Mouse (Mus musculus): ENCODE data around the gene Cldn1.

Cldn1 gene

GRCm38 (mm10) chr16:26371325-26372053 is at the start of gene Cldn1:
Gene Cldn1 (minus strand): TSS chr16:26371841.
- DNase-seq (ENCODE audit: extremely low spot score), result peak; percentile 87

GRCm38 (mm10) chr16:26418616-26419015 is 47.0 kb upstream of the Cldn1 start:
- no peak for DNase-seq (ENCODE audit: extremely low spot score)

GRCm38 (mm10) chr16:26404070-26404469 is 32.4 kb upstream of the Cldn1 start:
- no peak for DNase-seq (ENCODE audit: extremely low spot score)

GRCm38 (mm10) chr16:26400971-26401370 is 29.3 kb upstream of the Cldn1 start:
- no peak for DNase-seq (ENCODE audit: extremely low spot score)

- DNase-seq (ENCODE audit: extremely low spot score), result no peak
Measured at GRCm38 (mm10) chr16:26400549-26400948, 28.9 kb upstream of the Cldn1 start.

- DNase-seq (ENCODE audit: extremely low spot score), result no peak
Measured at GRCm38 (mm10) chr16:26390936-26391335, 19.3 kb upstream of the Cldn1 start.

- no peak for DNase-seq (ENCODE audit: extremely low spot score)
Measured at GRCm38 (mm10) chr16:26386159-26386558, 14.5 kb upstream of the Cldn1 start.

GRCm38 (mm10) chr16:26384112-26384649 is 12.5 kb upstream of the Cldn1 start:
- no peak for DNase-seq (ENCODE audit: extremely low spot score)

GRCm38 (mm10) chr16:26377170-26377569 is 5.5 kb upstream of the Cldn1 start:
- DNase-seq (ENCODE audit: extremely low spot score), result no peak

- no peak for DNase-seq (ENCODE audit: extremely low spot score)
Measured at GRCm38 (mm10) chr16:26370127-26370526, 1.5 kb downstream of the Cldn1 start.

GRCm38 (mm10) chr16:26369044-26369730 is 2.5 kb downstream of the Cldn1 start:
- no peak for DNase-seq (ENCODE audit: extremely low spot score)

- no peak for DNase-seq (ENCODE audit: extremely low spot score)
Measured at GRCm38 (mm10) chr16:26368121-26368520, 3.5 kb downstream of the Cldn1 start.

GRCm38 (mm10) chr16:26360694-26361093 is 10.9 kb downstream of the Cldn1 start:
- DNase-seq (ENCODE audit: extremely low spot score), result peak; percentile 23

GRCm38 (mm10) chr16:26359619-26360018 is 12.0 kb downstream of the Cldn1 start:
- DNase-seq (ENCODE audit: extremely low spot score), result no peak

GRCm38 (mm10) chr16:26358898-26359297 is 12.7 kb downstream of the Cldn1 start:
- DNase-seq (ENCODE audit: extremely low spot score), result no peak

GRCm38 (mm10) chr16:26357863-26358780 is 13.5 kb downstream of the Cldn1 start:
- no peak for DNase-seq (ENCODE audit: extremely low spot score)

- DNase-seq (ENCODE audit: extremely low spot score), result no peak
Measured at GRCm38 (mm10) chr16:26355513-26355912, 16.1 kb downstream of the Cldn1 start.

GRCm38 (mm10) chr16:26350786-26351185 is 20.9 kb downstream of the Cldn1 start:
- no peak for DNase-seq (ENCODE audit: extremely low spot score)

- DNase-seq (ENCODE audit: extremely low spot score), result no peak
Measured at GRCm38 (mm10) chr16:26348809-26349208, 22.8 kb downstream of the Cldn1 start.

GRCm38 (mm10) chr16:26316281-26316680 is 55.4 kb downstream of the Cldn1 start:
- DNase-seq (ENCODE audit: extremely low spot score), result no peak

GRCm38 (mm10) chr16:26314815-26315214 is 56.8 kb downstream of the Cldn1 start:
- no peak for DNase-seq (ENCODE audit: extremely low spot score)

GRCm38 (mm10) chr16:26309402-26309801 is 62.2 kb downstream of the Cldn1 start:
- no peak for DNase-seq (ENCODE audit: extremely low spot score)

Measured in embryo, embryonic 9.5 days (tissue).